Mouse (Mus musculus) ES-E14 (cell line): ENCODE data around the gene Ppp2r2c. TPM values are rescaled to one million over a fixed set of nuclear protein-coding genes. Genes with fewer than 3 reads are reported as not detected.

Experiments used
- DNase-seq: peaks from one replicate; pipeline ENCODE4 v3.0.0-alpha.2; 2013; ENCODE audit warnings: low read depth, low spot score
- H3K27ac ChIP-seq: 2 replicates; pipeline ENCODE4 v1.5.1; 2012; ENCODE audit warnings: low read depth, mild to moderate bottlenecking, low read length, moderate library complexity, mixed read lengths; ENCODE audit not compliant: poor library complexity, insufficient read depth, severe bottlenecking
- H3K36me3 ChIP-seq: 2 replicates; pipeline ENCODE4 v1.6.1; 2012; ENCODE audit warnings: mild to moderate bottlenecking, low read length, moderate library complexity, mixed read lengths; ENCODE audit not compliant: control insufficient read depth, poor library complexity, insufficient read depth, severe bottlenecking
- H3K4me1 ChIP-seq, 2 experiments: fragments of 150-350 bp in 1 of 2; sonication (generic) in 1 of 2; 2 replicates each; pipeline ENCODE4 v1.6.1; 2012; ENCODE audit warnings: low read length in 2 of 2, mild to moderate bottlenecking in 1 of 2, mixed read lengths in 1 of 2; ENCODE audit not compliant: control insufficient read depth in 2 of 2, insufficient read depth in 2 of 2, poor library complexity in 1 of 2
- H3K4me3 ChIP-seq, 2 experiments: fragments of 150-350 bp in 1 of 2; sonication (generic) in 1 of 2; 2 replicates each; pipeline ENCODE4 v1.5.1; 2012; ENCODE audit warnings: low read length in 2 of 2, low read depth in 1 of 2, mild to moderate bottlenecking in 1 of 2, mixed read lengths in 1 of 2; ENCODE audit not compliant: insufficient read depth in 1 of 2, poor library complexity in 1 of 2, severe bottlenecking in 1 of 2
- H3K9ac ChIP-seq: 2 replicates; pipeline ENCODE4 v1.6.1; 2012; ENCODE audit warnings: low read depth, mild to moderate bottlenecking, low read length, mixed read lengths; ENCODE audit not compliant: poor library complexity, insufficient read depth, severe bottlenecking
- H3K9me3 ChIP-seq: fragments of 150-350 bp; sonication (generic); 2 replicates; pipeline ENCODE4 v1.6.1; 2012; ENCODE audit warnings: low read depth, mild to moderate bottlenecking, low read length; ENCODE audit not compliant: control insufficient read depth, insufficient read depth
- CHD2 ChIP-seq: IDR thresholded peaks from 2 replicates; pipeline ENCODE4 v1.6.1; 2014; ENCODE audit warnings: mild to moderate bottlenecking, low read depth, low read length, inconsistent platforms
- HCFC1 ChIP-seq: IDR thresholded peaks from 2 replicates; pipeline ENCODE4 v1.6.1; 2012; ENCODE audit warnings: low read length, inconsistent platforms, borderline replicate concordance; ENCODE audit not compliant: insufficient read depth
- MAFK ChIP-seq: IDR thresholded peaks from 2 replicates; pipeline ENCODE4 v1.6.1; 2014; ENCODE audit warnings: mild to moderate bottlenecking, low read depth, low read length, inconsistent platforms; ENCODE audit not compliant: insufficient read depth
- ZC3H11A ChIP-seq: IDR thresholded peaks from 2 replicates; pipeline ENCODE4 v1.6.1; 2012; ENCODE audit warnings: low read depth, mild to moderate bottlenecking, inconsistent platforms, low read length, borderline replicate concordance
- ZNF384 ChIP-seq: IDR thresholded peaks from 2 replicates; pipeline ENCODE4 v1.6.1; 2012; ENCODE audit warnings: low read depth, low read length, inconsistent platforms
- in situ Hi-C, 2 experiments: fragments of 600-800 bp; cut with MboI; formaldehyde crosslinking; loops; one replicate each; pipeline ENCODE4 v1.15.1; 2025; ENCODE audit warnings: low sequenced_read_pairs in 2 of 2, inconsistent platforms in 1 of 2; ENCODE audit not compliant: unreplicated experiment in 2 of 2
- total RNA-seq: library from RNA; depleted of rRNA; stranded (reverse); fragments of 300-350 nt; gene quantifications from 2 replicates; pipeline ENCODE4 v1.2.3, GENCODE M21; 2012

Ppp2r2c gene
- total RNA-seq, 1 experiment, result 7.3 TPM

GRCm38 (mm10) chr5:36851572-36851971, 16.7 kb upstream of the Ppp2r2c start:
- H3K9ac ChIP-seq, result no peak overlapping the region
- no peaks in the 10 kb centered on the region for H3K36me3 ChIP-seq
- H3K4me3 ChIP-seq, result no peak overlapping the region
- H3K9me3 ChIP-seq, result no peaks in the 10 kb centered on the region
- in situ Hi-C loops, result no loop called here
- no peak overlapping the region for H3K27ac ChIP-seq
- peaks cover 0 to 3% of the 10 kb centered on the region in 2 experiments; a peak in 1 of 4 replicates for H3K4me1 ChIP-seq
- TF ChIP-seq HCFC1, result no peak
- no peak for TF ChIP-seq MAFK
- no peak for TF ChIP-seq ZNF384
- no peak for TF ChIP-seq CHD2
- no peak for TF ChIP-seq ZC3H11A
- no peak for DNase-seq

GRCm38 (mm10) chr5:36855180-36855579, 13.1 kb upstream of the Ppp2r2c start:
- in situ Hi-C loops, result no loop called here
- DNase-seq, result no peak
- Histone ChIP-seq H3K27ac (no peak overlapping the region), H3K4me1 (peaks cover 0 to under 1% of the 10 kb centered on the region in 2 experiments; a peak in 1 of 4 replicates), H3K36me3 (no peaks in the 10 kb centered on the region), H3K4me3 (no peak overlapping the region), H3K9ac (no peak overlapping the region), H3K9me3 (no peaks in the 10 kb centered on the region)
- TF ChIP-seq CHD2, result no peak
- no peak for TF ChIP-seq HCFC1
- TF ChIP-seq ZNF384, result no peak
- TF ChIP-seq MAFK, result no peak
- no peak for TF ChIP-seq ZC3H11A

- Histone ChIP-seq H3K9ac (no peak overlapping the region), H3K4me1 (no peaks in the 10 kb centered on the region), H3K4me3 (no peak overlapping the region), H3K9me3 (no peaks in the 10 kb centered on the region), H3K27ac (no peak overlapping the region), H3K36me3 (no peaks in the 10 kb centered on the region)
- DNase-seq, result no peak
- TF ChIP-seq ZC3H11A (no peak), HCFC1 (no peak), MAFK (no peak), ZNF384 (no peak), CHD2 (no peak)
- in situ Hi-C loops, result no loop called here
Measured at GRCm38 (mm10) chr5:36856529-36856928, 11.8 kb upstream of the Ppp2r2c start.

- no peak overlapping the region for H3K4me3 ChIP-seq
- H3K4me1 ChIP-seq, result no peaks in the 10 kb centered on the region
- DNase-seq, result no peak
- TF ChIP-seq CHD2 (no peak), HCFC1 (no peak), MAFK (no peak), ZNF384 (no peak), ZC3H11A (no peak)
- no peaks in the 10 kb centered on the region for H3K36me3 ChIP-seq
- H3K9me3 ChIP-seq, result no peaks in the 10 kb centered on the region
- H3K9ac ChIP-seq, result no peak overlapping the region
- in situ Hi-C loops, result no loop called here
- H3K27ac ChIP-seq, result no peak overlapping the region
Measured at GRCm38 (mm10) chr5:36857546-36857945, 10.8 kb upstream of the Ppp2r2c start.

- Histone ChIP-seq H3K9ac (no peak overlapping the region), H3K4me1 (no peaks in the 10 kb centered on the region), H3K9me3 (no peaks in the 10 kb centered on the region), H3K36me3 (no peaks in the 10 kb centered on the region), H3K27ac (no peak overlapping the region), H3K4me3 (no peak overlapping the region)
- no peak for DNase-seq
- in situ Hi-C loops, result no loop called here
- no peak for TF ChIP-seq MAFK
- TF ChIP-seq HCFC1, result no peak
- no peak for TF ChIP-seq ZC3H11A
- no peak for TF ChIP-seq CHD2
- no peak for TF ChIP-seq ZNF384
Measured at GRCm38 (mm10) chr5:36861084-36861483, 7.2 kb upstream of the Ppp2r2c start.
